Mouse (Mus musculus) T-helper 17 cell (primary cell): ENCODE measurements at regions not wholly inside any gene's neighbourhood (a gene's known extent, or its start where the extent isn't known, plus 50 kb on each side); places are given as distances from the start of the nearest gene placed in this dataset.

ENCODE experiments used
- in situ Hi-C, 2 experiments: fragments of 300-600 bp; cut with MboI, MseI; formaldehyde crosslinking; loops; 1 replicate in 1 of 2; 2 replicates in 1 of 2; pipeline ENCODE4 v1.15.1; 2025; ENCODE audit warnings: high pct_unique_total_duplicates in 2 of 2

- in situ Hi-C loops, result loop anchor here in 1 of 2 experiments (10.0 kb wide), 1 partner anchor 1265 kb away; no protein-coding TSS in a partner anchor
Measured at GRCm38 (mm10) chr10:101269371-101269770, 411.9 kb upstream of the Mgat4c start.

- in situ Hi-C loops, result no loop called here
Measured at GRCm38 (mm10) chr10:101271459-101272299, 409.6 kb upstream of the Mgat4c start.

GRCm38 (mm10) chr10:101288082-101288481 lies 393.2 kb upstream of the Mgat4c start:
- in situ Hi-C loops, result no loop called here

GRCm38 (mm10) chr10:101302138-101302780 lies 379.0 kb upstream of the Mgat4c start:
- in situ Hi-C loops, result no loop called here

- in situ Hi-C loops, result no loop called here
Measured at GRCm38 (mm10) chr10:101304075-101304474, 377.2 kb upstream of the Mgat4c start.

GRCm38 (mm10) chr10:101316659-101317338 lies 364.5 kb upstream of the Mgat4c start:
- in situ Hi-C loops, result loop anchor here in 1 of 2 experiments (10.0 kb wide), 1 partner anchor 1448 kb away; no protein-coding TSS in a partner anchor

GRCm38 (mm10) chr10:101321080-101321717 lies 360.1 kb upstream of the Mgat4c start:
- in situ Hi-C loops, result no loop called here

- in situ Hi-C loops, result no loop called here
Measured at GRCm38 (mm10) chr10:101324537-101324936, 356.8 kb upstream of the Mgat4c start.

- in situ Hi-C loops, result no loop called here
Measured at GRCm38 (mm10) chr10:101328545-101328944, 352.7 kb upstream of the Mgat4c start.

GRCm38 (mm10) chr10:101330109-101330508 lies 351.2 kb upstream of the Mgat4c start:
- in situ Hi-C loops, result no loop called here

GRCm38 (mm10) chr10:101335136-101335535 lies 346.2 kb upstream of the Mgat4c start:
- in situ Hi-C loops, result no loop called here

- in situ Hi-C loops, result no loop called here
Measured at GRCm38 (mm10) chr10:101339565-101339964, 341.7 kb upstream of the Mgat4c start.

- in situ Hi-C loops, result no loop called here
Measured at GRCm38 (mm10) chr10:101350198-101350897, 330.9 kb upstream of the Mgat4c start.

- in situ Hi-C loops, result no loop called here
Measured at GRCm38 (mm10) chr10:101373850-101374581, 307.3 kb upstream of the Mgat4c start.

GRCm38 (mm10) chr10:101393416-101393815 lies 287.9 kb upstream of the Mgat4c start:
- in situ Hi-C loops, result no loop called here

GRCm38 (mm10) chr10:101399206-101399605 lies 282.1 kb upstream of the Mgat4c start:
- in situ Hi-C loops, result no loop called here

- in situ Hi-C loops, result no loop called here
Measured at GRCm38 (mm10) chr10:101415262-101415661, 266.0 kb upstream of the Mgat4c start.

- in situ Hi-C loops, result no loop called here
Measured at GRCm38 (mm10) chr10:101422562-101422961, 258.7 kb upstream of the Mgat4c start.
